Mouse (Mus musculus) heart, adult 2 months (tissue): ENCODE data around the gene Dis3l2. TPM values are rescaled to one million over a fixed set of nuclear protein-coding genes. Genes with fewer than 3 reads are reported as not detected.

ENCODE experiments used
- DNase-seq, 2 experiments: peaks; one replicate each; pipeline ENCODE4 v3.0.0; 2021
- H3K27ac ChIP-seq: fragments of 200-600 bp; 2 replicates; pipeline ENCODE4 v1.8.1; 2022
- H3K27me3 ChIP-seq: fragments of 200-500 bp; 2 replicates; pipeline ENCODE4 v1.6.1; 2012; ENCODE audit warnings: mild to moderate bottlenecking, low read length, inconsistent platforms, mixed read lengths; ENCODE audit not compliant: control insufficient read depth, insufficient read depth
- H3K36me3 ChIP-seq: fragments of 200-500 bp; 2 replicates; pipeline ENCODE4 v1.6.1; 2012; ENCODE audit warnings: low read length, inconsistent platforms; ENCODE audit not compliant: control insufficient read depth, insufficient read depth
- H3K4me1 ChIP-seq: fragments of 200-500 bp; 2 replicates; pipeline ENCODE4 v1.6.1; 2011; ENCODE audit warnings: low read length; ENCODE audit not compliant: control insufficient read depth, insufficient read depth
- H3K4me3 ChIP-seq: fragments of 200-600 bp; 2 replicates; pipeline ENCODE4 v1.8.1; 2022
- H3K79me2 ChIP-seq: fragments of 200-500 bp; replicated peaks from 2 replicates; pipeline ENCODE4 v1.6.1; 2012; ENCODE audit warnings: mild to moderate bottlenecking, inconsistent platforms, low read length, moderate library complexity, mixed read lengths; ENCODE audit not compliant: control insufficient read depth, insufficient read depth
- H3K9ac ChIP-seq: fragments of 200-500 bp; 2 replicates; pipeline ENCODE4 v1.6.1; 2012; ENCODE audit warnings: low read depth, mild to moderate bottlenecking, control low read depth, inconsistent platforms, low read length, mixed read lengths
- CTCF ChIP-seq: fragments of 200-600 bp; IDR thresholded peaks from 2 replicates; pipeline ENCODE4 v1.8.1; 2022; ENCODE audit warnings: antibody characterized with exemption, mild to moderate bottlenecking, moderate library complexity
- EP300 ChIP-seq: fragments of 200-500 bp; IDR thresholded peaks from 2 replicates; pipeline ENCODE4 v1.6.1; 2011; ENCODE audit warnings: low read depth, low read length, control low read depth; ENCODE audit not compliant: insufficient read depth
- POLR2A ChIP-seq: fragments of 200-500 bp; IDR thresholded peaks from 2 replicates; pipeline ENCODE4 v1.6.1; 2011; ENCODE audit warnings: mild to moderate bottlenecking, low read depth, low read length, control low read depth; ENCODE audit not compliant: insufficient read depth
- WGBS: fragments of 180-500 bp; shearing (Covaris S2); methylation state at CpG from one replicate; pipeline ENCODE4 v1.1.7; 2018; 5-methylcytosine and 5-hydroxymethylcytosine counted together
- intact Hi-C: fragments of 180-260 bp; cut with DNase I; formaldehyde crosslinking; loops from one replicate; pipeline ENCODE4 v1.15.1; 2025
- polyA plus RNA-seq: library from polyadenylated mRNA; depleted of rRNA; stranded (reverse); fragments of >200 nt; gene quantifications from 2 replicates; pipeline ENCODE4 v1.2.3, GENCODE M21; 2012
- total RNA-seq, 2 experiments: library from RNA; stranded (reverse); gene quantifications; 2 replicates each; pipeline ENCODE4 v1.2.3; 2021

The Dis3l2 gene
- total and polyA plus RNA-seq, 3 experiments = 7.8 to 10.2 (median 9.0) TPM

DNA sequence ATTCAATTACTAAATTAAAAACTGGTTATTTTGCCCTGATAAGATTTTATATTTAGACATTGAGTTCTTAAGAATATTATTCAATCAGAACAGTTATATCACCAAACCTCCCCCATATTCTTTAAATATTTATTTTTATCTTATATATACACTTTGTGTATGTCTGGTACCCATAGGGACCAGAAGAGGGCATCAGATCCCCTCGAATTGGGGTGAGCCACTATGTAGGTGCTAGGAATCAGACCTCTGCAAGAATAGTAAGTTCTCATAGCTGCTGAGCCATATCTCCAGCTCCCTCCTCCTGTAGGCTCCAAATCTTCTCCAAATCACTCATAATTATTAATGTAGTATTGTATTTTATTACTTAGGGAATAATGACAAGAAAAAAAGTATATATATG lies 269.1 kb downstream of the Dis3l2 start:
- Histone ChIP-seq H3K4me3 (no peak overlapping the region), H3K27ac (no peak overlapping the region), H3K36me3 (no peaks in the 10 kb centered on the region), H3K4me1 (no peaks in the 10 kb centered on the region), H3K27me3 (no peaks in the 10 kb centered on the region), H3K9ac (no peak overlapping the region), H3K79me2 (no peaks in the 10 kb centered on the region)
- TF ChIP-seq POLR2A (no peak), EP300 (no peak), CTCF (no peak)
- 56% methylated on average over 1 of the region's 1 CpGs for WGBS
- intact Hi-C loops = loop anchor here (10.0 kb wide), 1 partner anchor 238 kb away; no protein-coding TSS in a partner anchor
- DNase-seq = no peak

DNA sequence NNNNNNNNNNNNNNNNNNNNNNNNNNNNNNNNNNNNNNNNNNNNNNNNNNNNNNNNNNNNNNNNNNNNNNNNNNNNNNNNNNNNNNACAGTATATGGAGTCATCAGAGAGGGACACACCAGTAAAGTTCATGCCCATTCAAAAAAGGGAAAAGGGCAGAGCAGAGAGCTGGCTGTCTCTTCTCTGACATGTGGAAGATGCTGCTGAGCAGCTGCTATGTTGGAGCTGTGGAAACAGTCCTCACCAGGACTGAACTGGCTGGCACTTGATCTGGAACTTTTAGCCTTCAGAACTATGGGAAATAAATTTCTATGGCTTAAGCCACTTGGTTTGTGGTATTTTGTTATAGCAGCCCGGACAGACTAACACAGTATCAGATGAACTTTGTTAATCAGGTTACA lies 273.4 kb downstream of the Dis3l2 start:
- intact Hi-C loops = loop anchor here (10.0 kb wide), 1 partner anchor 242 kb away; no protein-coding TSS in a partner anchor
- 76% methylated on average over 1 of the region's 1 CpGs for WGBS

DNA sequence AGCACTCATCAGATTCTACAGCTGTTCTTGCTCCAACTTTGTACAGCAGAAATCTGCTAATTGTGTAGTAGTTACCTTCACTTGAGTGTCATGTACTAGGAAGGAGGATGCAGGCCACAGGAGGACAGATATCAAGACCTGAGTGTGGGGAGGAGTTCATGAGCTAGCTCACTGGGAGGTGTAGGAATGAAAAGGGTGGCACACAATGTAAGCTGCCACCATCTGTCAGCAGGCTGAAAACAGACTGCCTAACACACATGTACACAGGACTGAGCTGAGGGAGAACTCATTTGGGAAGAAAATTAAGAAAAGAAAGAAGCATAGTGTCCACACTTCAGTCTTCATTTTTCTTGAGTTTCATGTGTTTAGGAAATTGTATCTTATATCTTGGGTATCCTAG lies 282.8 kb downstream of the Dis3l2 start:
- DNase-seq = no peak
- no peaks in the 10 kb centered on the region; the same call in 1 of the 2 replicates for H3K4me1 ChIP-seq
- H3K9ac ChIP-seq = no peak overlapping the region
- no peaks in the 10 kb centered on the region for H3K36me3 ChIP-seq
- TF ChIP-seq EP300 (no peak), POLR2A (no peak), CTCF (no peak)
- no peak overlapping the region for H3K4me3 ChIP-seq
- no peaks in the 10 kb centered on the region for H3K27me3 ChIP-seq
- intact Hi-C loops = no loop called here
- no peaks in the 10 kb centered on the region for H3K79me2 ChIP-seq
- no peak overlapping the region for H3K27ac ChIP-seq

More for the DNA sequence above, 273.4 kb downstream of the Dis3l2 start:
- Histone ChIP-seq H3K36me3 (no peaks in the 10 kb centered on the region), H3K27me3 (no peaks in the 10 kb centered on the region), H3K4me1 (no peaks in the 10 kb centered on the region), H3K4me3 (no peak overlapping the region), H3K79me2 (no peaks in the 10 kb centered on the region), H3K27ac (no peak overlapping the region), H3K9ac (no peak overlapping the region)
- TF ChIP-seq CTCF (no peak), POLR2A (no peak), EP300 (no peak)
- no peak for DNase-seq

DNA sequence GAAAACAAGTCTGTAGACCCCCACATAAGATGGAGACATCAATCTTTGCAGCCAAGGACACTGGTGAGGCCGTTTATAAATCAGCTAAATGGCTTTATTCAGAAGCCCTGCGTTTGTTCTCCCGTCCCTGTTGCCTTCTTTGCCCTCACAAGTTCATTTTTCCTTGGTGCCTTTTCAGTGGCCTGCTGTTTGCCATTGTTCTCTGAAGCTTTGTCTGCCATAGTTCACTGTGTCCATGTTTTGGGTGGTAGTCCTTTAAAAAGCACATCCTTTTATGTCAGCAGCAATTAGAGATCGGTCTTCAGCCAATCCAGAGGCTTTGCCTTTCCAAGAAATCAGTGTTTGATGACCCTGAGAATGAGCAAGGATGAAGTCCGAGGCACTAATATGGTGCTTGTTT lies 289.2 kb downstream of the Dis3l2 start:
- Histone ChIP-seq H3K36me3 (no peaks in the 10 kb centered on the region), H3K4me1 (no peaks in the 10 kb centered on the region; the same call in 1 of the 2 replicates), H3K27ac (no peak overlapping the region), H3K4me3 (no peak overlapping the region), H3K79me2 (no peaks in the 10 kb centered on the region), H3K9ac (no peak overlapping the region), H3K27me3 (no peaks in the 10 kb centered on the region)
- intact Hi-C loops = no loop called here
- WGBS = 94% methylated on average over 5 of the region's 5 CpGs
- no peak for DNase-seq
- TF ChIP-seq EP300 = no peak
- TF ChIP-seq POLR2A = no peak
- TF ChIP-seq CTCF = no peak

DNA sequence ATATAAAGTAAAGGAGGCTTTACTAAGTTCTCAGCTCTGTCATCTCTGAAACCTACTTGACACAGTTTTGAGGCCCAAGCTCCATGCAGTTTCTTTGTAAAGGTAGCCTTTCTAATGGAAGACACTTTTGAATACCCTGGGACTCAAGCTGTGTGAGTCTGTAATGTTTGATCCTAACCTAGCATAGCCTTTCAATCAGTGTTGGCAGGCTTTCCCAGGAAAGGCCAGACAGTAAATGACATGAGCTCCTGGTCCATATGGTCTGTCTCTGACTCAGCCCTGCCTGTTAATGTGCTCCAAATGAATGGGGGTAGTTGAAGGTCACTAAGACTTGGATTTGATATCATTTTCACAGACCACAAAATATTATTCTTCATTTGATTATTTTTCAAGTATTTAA lies 290.4 kb downstream of the Dis3l2 start:
- no peaks in the 10 kb centered on the region; the same call in 1 of the 2 replicates for H3K4me1 ChIP-seq
- TF ChIP-seq CTCF = no peak
- no peak for TF ChIP-seq EP300
- no peak for TF ChIP-seq POLR2A
- intact Hi-C loops = no loop called here

DNA sequence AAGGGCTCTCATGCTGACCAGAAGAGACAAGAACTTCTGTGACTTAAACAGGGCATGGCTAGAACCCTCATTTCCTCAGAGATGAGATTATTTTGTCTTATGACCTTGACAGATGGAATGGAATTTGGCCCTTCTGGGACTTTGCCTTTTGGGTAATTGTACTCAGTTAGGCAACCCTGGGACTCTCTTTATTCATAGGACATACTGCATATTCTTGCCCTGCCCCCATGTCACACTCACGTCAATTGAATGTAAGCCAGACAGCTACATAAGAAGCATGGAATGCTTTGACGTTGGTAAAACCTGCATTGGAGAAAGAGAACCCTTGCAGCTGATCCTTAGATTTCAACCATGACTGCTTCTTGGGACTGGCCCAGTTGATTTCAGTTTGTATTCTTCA lies 294.4 kb downstream of the Dis3l2 start:
- Histone ChIP-seq H3K79me2 (no peaks in the 10 kb centered on the region), H3K27ac (no peak overlapping the region), H3K27me3 (no peaks in the 10 kb centered on the region), H3K4me3 (no peak overlapping the region), H3K9ac (no peak overlapping the region), H3K36me3 (no peaks in the 10 kb centered on the region), H3K4me1 (no peaks in the 10 kb centered on the region)
- TF ChIP-seq POLR2A (no peak), CTCF (no peak), EP300 (no peak)
- 67% methylated on average over 2 of the region's 2 CpGs for WGBS
- intact Hi-C loops = no loop called here
- DNase-seq = no peak

More for the DNA sequence above, 290.4 kb downstream of the Dis3l2 start:
- H3K4me3 ChIP-seq = no peak overlapping the region
- no peaks in the 10 kb centered on the region for H3K27me3 ChIP-seq
- H3K36me3 ChIP-seq = no peaks in the 10 kb centered on the region
- no peaks in the 10 kb centered on the region for H3K79me2 ChIP-seq
- no peak overlapping the region for H3K9ac ChIP-seq
- no peak overlapping the region for H3K27ac ChIP-seq
- no peak for DNase-seq
